Mouse (Mus musculus) frontal cortex, adult (tissue): ENCODE results near the gene E030018B13Rik.
A peak's percentile ranks its signal among the peaks of the same experiment; 100 is the strongest.

ENCODE experiments used
- ATAC-seq: cut with Nextera tagmentation; 2 replicates; pipeline ENCODE4 v1.9.2; 2017; ENCODE audit warnings: mild to moderate bottlenecking, moderate library complexity, mixed read lengths; ENCODE audit not compliant: low TSS enrichment

E030018B13Rik gene

GRCm38 (mm10) chr7:63897655-63898054 lies 19.0 kb upstream of the E030018B13Rik start:
- peak; percentile 0; the same call in 1 of the 2 replicates for ATAC-seq

- no peak for ATAC-seq
Observed at GRCm38 (mm10) chr7:63898201-63898600, 18.5 kb upstream of the E030018B13Rik start.

GRCm38 (mm10) chr7:63899925-63900324 lies 16.7 kb upstream of the E030018B13Rik start:
- ATAC-seq, result no peak

- ATAC-seq, result no peak
Observed at GRCm38 (mm10) chr7:63900411-63900810, 16.2 kb upstream of the E030018B13Rik start.

GRCm38 (mm10) chr7:63901346-63901745 lies 15.3 kb upstream of the E030018B13Rik start:
- ATAC-seq, result peak; percentile 25

- no peak for ATAC-seq
Observed at GRCm38 (mm10) chr7:63901942-63902341, 14.7 kb upstream of the E030018B13Rik start.

GRCm38 (mm10) chr7:63902604-63903210 lies 13.9 kb upstream of the E030018B13Rik start:
- ATAC-seq, result no peak

GRCm38 (mm10) chr7:63903635-63904380 lies 12.8 kb upstream of the E030018B13Rik start:
- no peak for ATAC-seq

- ATAC-seq, result no peak
Observed at GRCm38 (mm10) chr7:63905190-63905589, 11.5 kb upstream of the E030018B13Rik start.

GRCm38 (mm10) chr7:63905642-63906041 lies 11.0 kb upstream of the E030018B13Rik start:
- no peak for ATAC-seq

GRCm38 (mm10) chr7:63907778-63908495 lies 8.7 kb upstream of the E030018B13Rik start:
- no peak for ATAC-seq

- peak; percentile 18; the same call in 1 of the 2 replicates for ATAC-seq
Observed at GRCm38 (mm10) chr7:63908496-63909285, 8.0 kb upstream of the E030018B13Rik start.

- ATAC-seq, result no peak
Observed at GRCm38 (mm10) chr7:63910225-63910624, 6.4 kb upstream of the E030018B13Rik start.

GRCm38 (mm10) chr7:63910912-63911311 lies 5.7 kb upstream of the E030018B13Rik start:
- ATAC-seq, result no peak

GRCm38 (mm10) chr7:63911383-63912233 lies 5.0 kb upstream of the E030018B13Rik start:
- peak; percentile 14; the same call in 1 of the 2 replicates for ATAC-seq

GRCm38 (mm10) chr7:63912234-63912810 lies 4.3 kb upstream of the E030018B13Rik start:
- ATAC-seq, result 0 out of 2 replicates have a peak, but pooled peaks have one; percentile 10

- ATAC-seq, result no peak
Observed at GRCm38 (mm10) chr7:63912924-63913723, 3.5 kb upstream of the E030018B13Rik start.

- ATAC-seq, result no peak
Observed at GRCm38 (mm10) chr7:63913724-63914692, 2.6 kb upstream of the E030018B13Rik start.
